Mouse (Mus musculus) forebrain, embryonic 10.5 days (tissue): ENCODE results near the gene Ltbp1. TPM values are rescaled to one million over a fixed set of nuclear protein-coding genes. Genes with fewer than 3 reads are reported as not detected.
"Not testable (repeated sequence)": the region's sequence is repeated elsewhere in the genome, so short reads cannot be mapped to it uniquely, and the experiment has no call there.

Source experiments
- DNase-seq: peaks from one replicate; pipeline ENCODE4 v3.0.0-alpha.2; 2017; ENCODE audit warnings: low spot score; ENCODE audit errors: extremely low spot score
- H3K27ac ChIP-seq: fragments of 300-500 bp; sonication (generic); 2 replicates; pipeline ENCODE4 v1.5.1; 2016; ENCODE audit warnings: mild to moderate bottlenecking
- H3K27me3 ChIP-seq: fragments of 300-500 bp; sonication (generic); 2 replicates; pipeline ENCODE4 v1.6.1; 2016; ENCODE audit warnings: mild to moderate bottlenecking; ENCODE audit not compliant: poor library complexity, severe bottlenecking
- H3K36me3 ChIP-seq: fragments of 300-500 bp; sonication (generic); replicated peaks from 2 replicates; pipeline ENCODE4 v1.6.1; 2016; ENCODE audit warnings: mild to moderate bottlenecking, moderate library complexity
- H3K4me1 ChIP-seq: fragments of 300-500 bp; sonication (generic); 2 replicates; pipeline ENCODE4 v1.6.1; 2016
- H3K4me3 ChIP-seq: fragments of 300-500 bp; sonication (generic); 2 replicates; pipeline ENCODE4 v1.5.1; 2016; ENCODE audit warnings: mild to moderate bottlenecking, moderate library complexity
- H3K9me3 ChIP-seq: fragments of 300-500 bp; sonication (generic); 2 replicates; pipeline ENCODE4 v1.6.1; 2016; ENCODE audit warnings: mild to moderate bottlenecking, moderate library complexity
- WGBS: fragments of 180-500 bp; shearing (Covaris S2); methylation state at CpG from one replicate; pipeline ENCODE4 v1.1.7; 2016; 5-methylcytosine and 5-hydroxymethylcytosine counted together
- polyA plus RNA-seq: library from polyadenylated mRNA; unstranded; fragments of >200 nt; fragmentation: Nextera tagmentation; extraction: Ambion mirVana; gene quantifications from 2 replicates; pipeline ENCODE4 v1.2.1, GENCODE M21; 2016

Ltbp1 gene
- polyA plus RNA-seq, 1 experiment from 2014 or later, result 4.5 TPM

GRCm38 (mm10) chr17:75109081-75109716, 103.8 kb downstream of the Ltbp1 start:
- no peak overlapping the region for H3K27ac ChIP-seq
- H3K4me3 ChIP-seq, result no peak overlapping the region
- H3K4me1 ChIP-seq, result peaks cover 14% of the 10 kb centered on the region
- H3K9me3 ChIP-seq, result no peaks in the 10 kb centered on the region
- WGBS, result 79% methylated on average over 5 of the region's 5 CpGs
- H3K27me3 ChIP-seq, result no peaks in the 10 kb centered on the region
- no peak for DNase-seq
- H3K36me3 ChIP-seq, result no peaks in the 10 kb centered on the region

GRCm38 (mm10) chr17:75110252-75111205, 105.2 kb downstream of the Ltbp1 start:
- Histone ChIP-seq H3K9me3 (no peaks in the 10 kb centered on the region), H3K36me3 (no peaks in the 10 kb centered on the region), H3K27me3 (no peaks in the 10 kb centered on the region), H3K27ac (no peak overlapping the region), H3K4me3 (no peak overlapping the region), H3K4me1 (peaks cover 14% of the 10 kb centered on the region)
- WGBS, result 92% methylated on average over 16 of the region's 16 CpGs
- no peak for DNase-seq

GRCm38 (mm10) chr17:75115594-75115993, 110.2 kb downstream of the Ltbp1 start:
- H3K27ac ChIP-seq, result no peak overlapping the region
- H3K4me3 ChIP-seq, result no peak overlapping the region
- H3K4me1 ChIP-seq, result peaks cover 22% of the 10 kb centered on the region
- no peak for DNase-seq
- no peaks in the 10 kb centered on the region for H3K27me3 ChIP-seq
- H3K36me3 ChIP-seq, result no peaks in the 10 kb centered on the region
- WGBS, result 87% methylated on average over 8 of the region's 8 CpGs
- no peaks in the 10 kb centered on the region; the same call in 1 of the 2 replicates for H3K9me3 ChIP-seq

GRCm38 (mm10) chr17:75118896-75119295, 113.5 kb downstream of the Ltbp1 start:
- no peak for DNase-seq
- H3K9me3 ChIP-seq, result no peaks in the 10 kb centered on the region; the same call in 1 of the 2 replicates
- H3K27me3 ChIP-seq, result no peaks in the 10 kb centered on the region
- H3K36me3 ChIP-seq, result no peaks in the 10 kb centered on the region
- peaks cover 28% of the 10 kb centered on the region for H3K4me1 ChIP-seq
- no peak overlapping the region for H3K27ac ChIP-seq
- no peak overlapping the region for H3K4me3 ChIP-seq
- 91% methylated on average over 3 of the region's 3 CpGs for WGBS

DNA sequence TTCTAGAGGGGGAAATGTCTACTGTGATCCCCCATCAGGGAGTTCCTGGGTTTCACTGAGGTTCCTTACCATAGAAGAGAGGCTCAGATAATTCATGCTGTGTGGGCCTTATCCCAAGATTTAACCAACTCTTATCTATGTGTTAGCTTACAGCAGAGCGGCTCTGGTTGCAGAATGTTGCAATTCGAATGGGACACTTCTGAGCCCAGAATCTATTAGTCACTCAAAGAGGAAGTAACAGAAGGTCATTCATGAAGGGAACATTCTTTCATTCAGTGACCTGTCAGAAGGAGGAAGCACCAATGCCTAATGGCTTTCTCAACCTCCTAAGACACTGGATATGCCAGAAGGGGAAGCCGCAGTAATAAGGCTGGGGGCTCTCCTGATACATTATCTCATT, 114.1 kb downstream of the Ltbp1 start:
- 62% methylated on average over 3 of the region's 3 CpGs for WGBS
- no peaks in the 10 kb centered on the region for H3K27me3 ChIP-seq

DNA sequence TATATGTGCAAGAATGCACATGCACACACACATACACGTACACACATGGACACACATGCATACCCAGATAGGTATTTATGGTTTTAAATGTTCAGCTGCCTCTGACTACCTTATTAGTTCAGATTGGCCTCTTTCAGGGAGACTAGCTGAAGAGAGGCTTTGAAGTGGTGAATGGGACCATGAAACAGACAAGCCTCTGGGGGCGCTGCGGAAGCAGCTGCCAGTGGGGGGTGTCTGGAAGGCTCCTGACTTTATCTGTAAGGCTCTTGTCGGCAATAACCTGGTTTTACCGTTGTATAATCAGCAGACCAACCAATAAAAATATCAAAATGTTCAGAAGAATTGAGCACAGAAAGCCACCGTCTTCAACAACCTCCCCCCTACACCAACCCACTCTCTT, 114.7 kb downstream of the Ltbp1 start:
- no peak for DNase-seq
- WGBS, result 44% methylated on average over 6 of the region's 6 CpGs
- peaks cover 28% of the 10 kb centered on the region for H3K4me1 ChIP-seq
- H3K9me3 ChIP-seq, result no peaks in the 10 kb centered on the region; the same call in 1 of the 2 replicates
- H3K4me3 ChIP-seq, result no peak overlapping the region
- H3K27me3 ChIP-seq, result no peaks in the 10 kb centered on the region
- H3K36me3 ChIP-seq, result no peaks in the 10 kb centered on the region
- H3K27ac ChIP-seq, result no peak overlapping the region

More for the DNA sequence above, 114.1 kb downstream of the Ltbp1 start:
- Histone ChIP-seq H3K36me3 (no peaks in the 10 kb centered on the region), H3K27ac (no peak overlapping the region), H3K4me1 (peaks cover 28% of the 10 kb centered on the region), H3K9me3 (no peaks in the 10 kb centered on the region; the same call in 1 of the 2 replicates), H3K4me3 (no peak overlapping the region)
- no peak for DNase-seq

DNA sequence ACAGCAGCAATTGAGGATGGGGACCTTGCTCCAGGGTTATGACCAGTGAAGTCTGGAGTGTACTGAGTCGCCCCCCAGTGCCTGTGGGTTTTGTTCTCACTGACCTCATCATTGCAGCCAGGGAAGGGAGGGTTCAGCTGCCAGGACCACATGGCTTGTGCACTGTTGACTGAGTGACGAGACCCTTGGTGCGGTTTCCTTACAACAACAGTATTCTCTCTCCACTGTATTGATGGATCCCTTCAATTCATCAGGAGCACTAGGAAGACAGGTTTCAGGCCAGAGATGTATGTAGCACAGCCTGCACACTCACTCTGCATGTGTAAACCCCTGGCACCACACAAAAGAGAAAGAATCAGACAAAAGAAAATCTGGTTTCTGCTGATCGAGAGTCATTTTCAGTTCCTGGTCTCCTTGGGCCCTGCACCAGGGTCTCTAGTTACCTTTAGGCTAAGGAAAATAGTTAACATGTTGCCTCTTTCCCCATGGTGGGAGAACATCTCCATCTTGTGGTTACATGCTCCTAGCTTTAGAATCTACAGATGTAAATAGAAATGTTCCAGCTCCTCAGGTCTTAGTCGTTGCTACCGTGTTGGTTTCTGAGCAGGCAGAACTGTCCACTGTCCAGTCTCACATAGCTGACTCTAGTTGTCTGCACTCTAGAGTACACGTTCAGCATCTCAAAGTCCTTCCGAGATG, 117.4 kb downstream of the Ltbp1 start:
- Histone ChIP-seq H3K27me3 (no peaks in the 10 kb centered on the region), H3K27ac (no peak overlapping the region), H3K4me3 (no peak overlapping the region), H3K36me3 (no peaks in the 10 kb centered on the region), H3K9me3 (no peaks in the 10 kb centered on the region; the same call in 1 of the 2 replicates), H3K4me1 (peaks cover 20% of the 10 kb centered on the region)
- WGBS, result 80% methylated on average over 8 of the region's 8 CpGs
- no peak for DNase-seq

- Histone ChIP-seq H3K4me3 (no peak overlapping the region), H3K9me3 (no peaks in the 10 kb centered on the region), H3K36me3 (no peaks in the 10 kb centered on the region), H3K27ac (no peak overlapping the region), H3K27me3 (no peaks in the 10 kb centered on the region), H3K4me1 (no peaks in the 10 kb centered on the region)
- 63% methylated on average over 8 of the region's 8 CpGs for WGBS
- no peak for DNase-seq
These were observed 123.1 kb downstream of the Ltbp1 start for GRCm38 (mm10) chr17:75128337-75128935.

DNA sequence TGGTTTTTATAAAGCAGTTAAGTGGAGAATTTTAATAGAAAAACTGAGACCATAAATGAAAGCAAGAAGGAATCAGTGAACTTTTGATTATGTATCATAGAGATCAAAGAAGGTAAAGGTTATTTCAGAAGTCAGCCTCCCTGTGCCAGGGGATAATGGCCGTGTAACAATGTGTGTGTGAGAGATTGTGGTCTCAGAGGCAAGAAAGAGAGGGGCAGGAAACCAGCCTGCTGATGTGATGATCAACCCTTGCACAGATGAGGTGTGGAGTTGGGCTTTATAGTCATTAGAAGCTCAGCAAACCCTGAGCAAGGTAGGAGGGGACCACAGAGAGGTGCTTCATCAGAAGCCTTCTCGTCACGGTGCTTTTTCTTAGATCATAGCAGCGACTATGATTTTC, 128.6 kb downstream of the Ltbp1 start:
- Histone ChIP-seq H3K9me3 (no peaks in the 10 kb centered on the region), H3K4me1 (no peaks in the 10 kb centered on the region), H3K27me3 (no peaks in the 10 kb centered on the region), H3K27ac (no peak overlapping the region), H3K36me3 (no peaks in the 10 kb centered on the region), H3K4me3 (no peak overlapping the region)
- no peak for DNase-seq
- WGBS, result 92% methylated on average over 4 of the region's 4 CpGs

DNA sequence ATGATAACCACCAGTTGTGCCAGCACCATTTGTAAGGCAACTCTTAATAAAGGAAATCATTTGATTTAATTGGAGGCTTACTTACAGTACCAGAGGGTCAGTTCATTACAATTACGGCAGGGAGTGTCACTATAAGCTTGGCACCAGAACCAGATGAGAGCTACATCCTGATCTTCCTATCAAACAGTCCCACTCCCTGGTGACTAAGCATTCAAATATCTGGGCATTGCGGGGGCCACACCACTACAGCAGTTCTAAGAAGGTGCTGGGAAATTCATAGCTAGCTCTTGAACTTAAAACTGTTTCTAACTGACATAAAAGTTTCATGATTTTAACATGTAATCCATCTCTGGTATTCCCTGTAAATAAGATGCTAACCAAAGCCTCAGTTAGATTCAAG, 134.4 kb downstream of the Ltbp1 start:
- Histone ChIP-seq H3K27ac (no peak overlapping the region), H3K4me3 (no peak overlapping the region)
- 89% methylated on average over 2 of the region's 2 CpGs for WGBS

GRCm38 (mm10) chr17:75142845-75143244, 137.5 kb downstream of the Ltbp1 start:
- not testable (repeated sequence) for H3K9me3 ChIP-seq, H3K4me1 ChIP-seq, H3K27ac ChIP-seq, DNase-seq, H3K4me3 ChIP-seq, H3K36me3 ChIP-seq, H3K27me3 ChIP-seq
- WGBS, result 93% methylated on average over 7 of the region's 7 CpGs

More for the DNA sequence above, 134.4 kb downstream of the Ltbp1 start:
- no peaks in the 10 kb centered on the region for H3K9me3 ChIP-seq
- H3K4me1 ChIP-seq, result peaks cover 8% of the 10 kb centered on the region
- no peaks in the 10 kb centered on the region for H3K36me3 ChIP-seq
- no peaks in the 10 kb centered on the region for H3K27me3 ChIP-seq
- no peak for DNase-seq

GRCm38 (mm10) chr17:75143927-75144326, 138.6 kb downstream of the Ltbp1 start:
- Histone ChIP-seq H3K27me3 (no peaks in the 10 kb centered on the region), H3K9me3 (no peaks in the 10 kb centered on the region), H3K4me3 (no peak overlapping the region), H3K36me3 (no peaks in the 10 kb centered on the region), H3K27ac (no peak overlapping the region), H3K4me1 (peaks cover 8% of the 10 kb centered on the region)
- 53% methylated on average over 6 of the region's 6 CpGs for WGBS
- no peak for DNase-seq
